ENCODE assay signal across 8 mouse cellular contexts in genomic region chr12:55464846-55465361, GRCm38 (mm10). TPM values are rescaled to one million over a fixed set of nuclear protein-coding genes. Genes with fewer than 3 reads are reported as not detected.
A peak's percentile ranks its signal among the peaks of the same experiment; 100 is the strongest.
DNase-seq lines count a peak whose midpoint lies in the region; ATAC-seq lines count a peak whose summit lies in the region.

No protein-coding gene starts in this region.

- peaks cover 76% of the 10 kb centered on the region for H3K4me1 ChIP-seq in megakaryocyte, embryonic 14.5 days

- H3K27me3 ChIP-seq in megakaryocyte, embryonic 14.5 days (replicated peaks), result peaks cover 34% of the 10 kb centered on the region

- H3K36me3 ChIP-seq in megakaryocyte, embryonic 14.5 days (replicated peaks; ENCODE audit: low read length), result no peaks in the 10 kb centered on the region

- peak; percentile 43 for DNase-seq in kidney, adult 18-20 months
- no peak for DNase-seq in kidney, adult 11 months
- DNase-seq in CD4-positive, CD25-positive, alpha-beta regulatory T cell, adult 2 months (ENCODE audit: low read depth, low spot score), result peak; percentile 81
- peak; percentile 66 for DNase-seq in brain, adult 2 months (ENCODE audit: low read depth, low spot score)
- DNase-seq in thymus, postnatal 10 days (ENCODE audit: low spot score in 2 of 2), result peak; percentile 65 to 71

- peak; percentile 22 for ATAC-seq in inflammation-experienced regulatory T-cells, adult 6 months
- no peak for ATAC-seq in frontal cortex, adult (ENCODE audit: low TSS enrichment)

- H3K4me3 ChIP-seq in megakaryocyte, embryonic 14.5 days (replicated peaks), result peak overlapping the region; percentile 88

- no peaks in the 10 kb centered on the region for H3K9me3 ChIP-seq in megakaryocyte, embryonic 14.5 days

RNA-seq across cellular contexts. Expression of gene Nfkbia, which starts 27.5 kb away (rescaled TPM):
- 100 to 1,000 TPM; 545 to 574 (median 562) TPM for polyA plus RNA-seq in inflammation-experienced regulatory T-cells, adult 6 months (2017; shearing (Covaris generic))
- 59.9 and 92.2 TPM in 2 replicates for polyA plus RNA-seq in megakaryocyte, embryonic 14.5 days (2012; ENCODE audit: insufficient read depth, low replicate concordance)
